Comparison of ENCODE assay signal across 9 mouse cellular contexts in genomic region chr1:74950576-74951490, GRCm38 (mm10). TPM values are rescaled to one million over a fixed set of nuclear protein-coding genes. Genes with fewer than 3 reads are reported as not detected.
DNase-seq lines count a peak whose midpoint lies in the region; ATAC-seq and TF ChIP-seq lines count a peak whose summit lies in the region.
"Had no signal": no experiment of that assay in that cellular context is flagged by ENCODE, and none has a peak within 500 bp of the region (broad histone marks: within the 10 kb centered on the region; RNA-seq: fewer than 3 reads in every experiment).

No protein-coding gene starts in this region.

- ATAC-seq in midbrain, embryonic 11.5 days (ENCODE audit: low FRiP score): 0 out of 2 replicates have a peak, but pooled peaks have one; percentile 51

- H3K9me3 ChIP-seq in midbrain, embryonic 11.5 days (ENCODE audit: control insufficient read depth, low read length): no peaks in the 10 kb centered on the region

- peak overlapping the region; percentile 51 for H3K4me2 ChIP-seq in midbrain, embryonic 11.5 days

- H3K27ac ChIP-seq in heart, adult 2 months: no peak overlapping the region
- H3K27ac ChIP-seq in midbrain, embryonic 11.5 days (ENCODE audit: low read depth, low read length): no peak overlapping the region

- intact Hi-C loops in heart, adult 2 months (cut with DNase I): no loop called here
- intact Hi-C loops in heart, postnatal 10 days (cut with DNase I): no loop called here

- no peak for TF ChIP-seq EP300 in heart, adult 2 months (IDR thresholded peaks at IDR 0.05; ENCODE audit: insufficient read depth, low read depth, low read length)

- H3K27me3 ChIP-seq in heart, adult 2 months (ENCODE audit: control insufficient read depth, insufficient read depth, low read length): peaks cover 20% of the 10 kb centered on the region
- H3K27me3 ChIP-seq in midbrain, embryonic 11.5 days (ENCODE audit: control insufficient read depth, insufficient read depth, low read length): peaks cover 85% of the 10 kb centered on the region

- TF ChIP-seq POLR2A in heart, adult 2 months (IDR thresholded peaks at IDR 0.05; ENCODE audit: insufficient read depth, low read depth, low read length): no peak

- WGBS in heart, adult 2 months: 2% methylated on average over 83 of the region's 84 CpGs
- WGBS in midbrain, embryonic 11.5 days: 1% methylated on average over 82 of the region's 84 CpGs

- no peaks in the 10 kb centered on the region for H3K79me2 ChIP-seq in heart, adult 2 months (replicated peaks; ENCODE audit: control insufficient read depth, insufficient read depth, low read length)

- DNase-seq in heart, adult 2 months: peak in 1 of 2 experiments; percentile 7
- DNase-seq in heart, postnatal 10 days: no peak
- peak; percentile 35 for DNase-seq in embryo, embryonic 9.5 days (ENCODE audit: extremely low spot score)
- DNase-seq in kidney, adult 11 months: peak; percentile 41
- DNase-seq in midbrain, embryonic 11.5 days (ENCODE audit: low spot score, missing footprints): peak; percentile 93
- no peak for DNase-seq in thymus, postnatal 36 days
- no peak for DNase-seq in MN1 (ENCODE audit: low spot score)
- DNase-seq in gastrocnemius, adult 8-10 months (ENCODE audit: low spot score in 2 of 2): no peak

- no peaks in the 10 kb centered on the region for H3K36me3 ChIP-seq in heart, adult 2 months (ENCODE audit: control insufficient read depth, insufficient read depth, low read length)
- no peaks in the 10 kb centered on the region for H3K36me3 ChIP-seq in midbrain, embryonic 11.5 days (ENCODE audit: control insufficient read depth, insufficient read depth, low read length)

- H3K4me3 ChIP-seq in heart, adult 2 months: peak overlapping the region; percentile 24
- peak overlapping the region; percentile 34 for H3K4me3 ChIP-seq in midbrain, embryonic 11.5 days (ENCODE audit: low read depth, low read length)

- peaks cover 2% of the 10 kb centered on the region; the same call in 1 of the 2 replicates for H3K4me1 ChIP-seq in heart, adult 2 months (ENCODE audit: control insufficient read depth, insufficient read depth, low read length)
- peaks cover 16% of the 10 kb centered on the region for H3K4me1 ChIP-seq in midbrain, embryonic 11.5 days (ENCODE audit: control insufficient read depth, insufficient read depth, low read length)

- H3K9ac ChIP-seq in heart, adult 2 months (ENCODE audit: low read depth, low read length): no peak overlapping the region
- no peak overlapping the region for H3K9ac ChIP-seq in midbrain, embryonic 11.5 days (ENCODE audit: low read length)

- TF ChIP-seq CTCF in heart, adult 2 months (IDR thresholded peaks at IDR 0.05): no peak

RNA-seq across cellular contexts. Expression of gene Ihh, which starts 0.6 kb away (rescaled TPM):
- under 1 TPM; 0.14 to 0.16 TPM for total RNA-seq in heart, adult 2 months (2021)
- polyA plus RNA-seq in heart, adult 2 months (2012; rRNA removed): 0.04 and 0.23 TPM in 2 replicates
- total RNA-seq in heart, postnatal 10 days (2021): under 1 TPM in 1 of 2 experiments, not detected in 1; 0.14 TPM
- 0.22 TPM in 1 of 2 replicates, not detected in the other for polyA plus RNA-seq in midbrain, embryonic 11.5 days (2014; fragmentation: Nextera tagmentation; extraction: Ambion mirVana)
- under 1 TPM in 2 of 4 experiments, not detected in 2; 0.16 to 0.19 TPM for total RNA-seq in gastrocnemius, adult 8-10 months (2022)
- total RNA-seq: CH12.LX had no signal

RNA-seq across cellular contexts. Expression of gene Cfap65, which starts 15.4 kb away (rescaled TPM):
- not detected for total RNA-seq in heart, adult 2 months (2021)
- polyA plus RNA-seq in heart, adult 2 months (2012; rRNA removed): 0.03 and 2.3 TPM in 2 replicates
- under 1 TPM in 1 of 2 experiments, not detected in 1; 0.05 TPM for total RNA-seq in heart, postnatal 10 days (2021)
- polyA plus RNA-seq in midbrain, embryonic 11.5 days (2014; fragmentation: Nextera tagmentation; extraction: Ambion mirVana): 0.03 and 0.04 TPM in 2 replicates
- total RNA-seq in gastrocnemius, adult 8-10 months (2022): not detected

RNA-seq across cellular contexts. Expression of gene Cryba2, which starts 57.9 kb away (rescaled TPM):
- total RNA-seq in heart, adult 2 months (2021): not detected
- polyA plus RNA-seq in heart, adult 2 months (2012; rRNA removed): 0.16 TPM in 1 of 2 replicates, not detected in the other
- not detected for total RNA-seq in heart, postnatal 10 days (2021)
- 0.19 TPM in 1 of 2 replicates, not detected in the other for polyA plus RNA-seq in midbrain, embryonic 11.5 days (2014; fragmentation: Nextera tagmentation; extraction: Ambion mirVana)
- not detected for total RNA-seq in gastrocnemius, adult 8-10 months (2022)

Comparison
In these comparisons a context has a peak if more than half of its experiments do, and no peak if none do; other contexts are left out.
1. DNase-seq: peak in embryo, embryonic 9.5 days (single experiment), kidney, adult 11 months (single experiment) and midbrain, embryonic 11.5 days (single experiment); none in heart, postnatal 10 days (0 of 2), thymus, postnatal 36 days (0 of 2), MN1 (single experiment) and gastrocnemius, adult 8-10 months (0 of 2).